Mouse (Mus musculus) NIH3T3 (cell line): Measurements from ENCODE around the gene Fbl.
"Not testable (repeated sequence)": the region's sequence is repeated elsewhere in the genome, so short reads cannot be mapped to it uniquely, and the experiment has no call there.

ENCODE experiments used
- DNase-seq: peaks from one replicate; pipeline ENCODE4 v3.0.0-alpha.2; 2012; ENCODE audit warnings: low read depth

Fbl gene

GRCm38 (mm10) chr7:28169489-28170422 lies at the start of gene Fbl:
Gene Fbl, plus strand, starts transcription at chr7:28169710.
- peak; percentile 97 for DNase-seq

GRCm38 (mm10) chr7:28129166-28129565 lies 40.3 kb upstream of the Fbl start, which contains the start of gene 9530053A07Rik:
Gene 9530053A07Rik, plus strand, starts transcription at chr7:28129466.
- DNase-seq: no peak

- DNase-seq: peak; percentile 78
Measured at GRCm38 (mm10) chr7:28137613-28138012, 31.9 kb upstream of the Fbl start.

- DNase-seq: peak; percentile 85
Measured at GRCm38 (mm10) chr7:28148263-28148662, 21.2 kb upstream of the Fbl start.

- peak; percentile 74 for DNase-seq
Measured at GRCm38 (mm10) chr7:28149841-28150240, 19.7 kb upstream of the Fbl start.

- peak; percentile 67 for DNase-seq
Measured at GRCm38 (mm10) chr7:28151584-28152221, 17.8 kb upstream of the Fbl start.

- DNase-seq: not testable (repeated sequence)
Measured at GRCm38 (mm10) chr7:28153595-28153994, 15.9 kb upstream of the Fbl start.

GRCm38 (mm10) chr7:28159292-28159691 lies 10.2 kb upstream of the Fbl start:
- peak; percentile 45 for DNase-seq

- DNase-seq: no peak
Measured at GRCm38 (mm10) chr7:28159893-28160292, 9.6 kb upstream of the Fbl start.

GRCm38 (mm10) chr7:28161163-28161749 lies 8.3 kb upstream of the Fbl start:
- no peak for DNase-seq

- DNase-seq: peak; percentile 35
Measured at GRCm38 (mm10) chr7:28165406-28165805, 4.1 kb upstream of the Fbl start.

- DNase-seq: peak; percentile 94
Measured at GRCm38 (mm10) chr7:28168320-28169115, 992 bp upstream of the Fbl start.

- no peak for DNase-seq
Measured at GRCm38 (mm10) chr7:28175358-28175757, 5.8 kb downstream of the Fbl start.

GRCm38 (mm10) chr7:28179228-28179627 lies 9.7 kb downstream of the Fbl start, which contains the start of gene Dyrk1b:
Gene Dyrk1b, plus strand, starts transcription at chr7:28179469.
- DNase-seq: peak; percentile 99

GRCm38 (mm10) chr7:28179741-28180377 lies 10.3 kb downstream of the Fbl start:
- peak; percentile 97 for DNase-seq

- no peak for DNase-seq
Measured at GRCm38 (mm10) chr7:28180890-28181289, 11.4 kb downstream of the Fbl start.

GRCm38 (mm10) chr7:28181376-28181775 lies 11.9 kb downstream of the Fbl start:
- no peak for DNase-seq

- no peak for DNase-seq
Measured at GRCm38 (mm10) chr7:28182320-28182719, 12.8 kb downstream of the Fbl start.

- DNase-seq: no peak
Measured at GRCm38 (mm10) chr7:28185884-28186283, 16.4 kb downstream of the Fbl start.

- DNase-seq: no peak
Measured at GRCm38 (mm10) chr7:28186631-28187030, 17.1 kb downstream of the Fbl start.

- no peak for DNase-seq
Measured at GRCm38 (mm10) chr7:28191489-28191888, 22.0 kb downstream of the Fbl start.
